Mouse (Mus musculus) ES-E14 (cell line): ENCODE data around the gene Arpc4. TPM values are rescaled to one million over a fixed set of nuclear protein-coding genes. Genes with fewer than 3 reads are reported as not detected.

Source experiments
- DNase-seq: peaks from one replicate; pipeline ENCODE4 v3.0.0-alpha.2; 2013; ENCODE audit warnings: low read depth, low spot score
- H3K27ac ChIP-seq: 2 replicates; pipeline ENCODE4 v1.5.1; 2012; ENCODE audit warnings: low read depth, mild to moderate bottlenecking, low read length, moderate library complexity, mixed read lengths; ENCODE audit not compliant: poor library complexity, insufficient read depth, severe bottlenecking
- H3K36me3 ChIP-seq: 2 replicates; pipeline ENCODE4 v1.6.1; 2012; ENCODE audit warnings: mild to moderate bottlenecking, low read length, moderate library complexity, mixed read lengths; ENCODE audit not compliant: control insufficient read depth, poor library complexity, insufficient read depth, severe bottlenecking
- H3K4me1 ChIP-seq, 2 experiments: fragments of 150-350 bp in 1 of 2; sonication (generic) in 1 of 2; 2 replicates each; pipeline ENCODE4 v1.6.1; 2012; ENCODE audit warnings: low read length in 2 of 2, mild to moderate bottlenecking in 1 of 2, mixed read lengths in 1 of 2; ENCODE audit not compliant: control insufficient read depth in 2 of 2, insufficient read depth in 2 of 2, poor library complexity in 1 of 2
- H3K4me3 ChIP-seq, 2 experiments: fragments of 150-350 bp in 1 of 2; sonication (generic) in 1 of 2; 2 replicates each; pipeline ENCODE4 v1.5.1; 2012; ENCODE audit warnings: low read length in 2 of 2, low read depth in 1 of 2, mild to moderate bottlenecking in 1 of 2, mixed read lengths in 1 of 2; ENCODE audit not compliant: insufficient read depth in 1 of 2, poor library complexity in 1 of 2, severe bottlenecking in 1 of 2
- H3K9ac ChIP-seq: 2 replicates; pipeline ENCODE4 v1.6.1; 2012; ENCODE audit warnings: low read depth, mild to moderate bottlenecking, low read length, mixed read lengths; ENCODE audit not compliant: poor library complexity, insufficient read depth, severe bottlenecking
- H3K9me3 ChIP-seq: fragments of 150-350 bp; sonication (generic); 2 replicates; pipeline ENCODE4 v1.6.1; 2012; ENCODE audit warnings: low read depth, mild to moderate bottlenecking, low read length; ENCODE audit not compliant: control insufficient read depth, insufficient read depth
- CHD2 ChIP-seq: IDR thresholded peaks from 2 replicates; pipeline ENCODE4 v1.6.1; 2014; ENCODE audit warnings: mild to moderate bottlenecking, low read depth, low read length, inconsistent platforms
- HCFC1 ChIP-seq: IDR thresholded peaks from 2 replicates; pipeline ENCODE4 v1.6.1; 2012; ENCODE audit warnings: low read length, inconsistent platforms, borderline replicate concordance; ENCODE audit not compliant: insufficient read depth
- MAFK ChIP-seq: IDR thresholded peaks from 2 replicates; pipeline ENCODE4 v1.6.1; 2014; ENCODE audit warnings: mild to moderate bottlenecking, low read depth, low read length, inconsistent platforms; ENCODE audit not compliant: insufficient read depth
- ZC3H11A ChIP-seq: IDR thresholded peaks from 2 replicates; pipeline ENCODE4 v1.6.1; 2012; ENCODE audit warnings: low read depth, mild to moderate bottlenecking, inconsistent platforms, low read length, borderline replicate concordance
- ZNF384 ChIP-seq: IDR thresholded peaks from 2 replicates; pipeline ENCODE4 v1.6.1; 2012; ENCODE audit warnings: low read depth, low read length, inconsistent platforms
- in situ Hi-C, 2 experiments: fragments of 600-800 bp; cut with MboI; formaldehyde crosslinking; loops; one replicate each; pipeline ENCODE4 v1.15.1; 2025; ENCODE audit warnings: low sequenced_read_pairs in 2 of 2, inconsistent platforms in 1 of 2; ENCODE audit not compliant: unreplicated experiment in 2 of 2
- total RNA-seq: library from RNA; depleted of rRNA; stranded (reverse); fragments of 300-350 nt; gene quantifications from 2 replicates; pipeline ENCODE4 v1.2.3, GENCODE M21; 2012; rRNA removed

The Arpc4 gene
- total RNA-seq, 1 experiment: 217 TPM

GRCm38 (mm10) chr6:113434691-113435090 is 56.8 kb downstream of the Arpc4 start:
- Histone ChIP-seq H3K9me3 (no peaks in the 10 kb centered on the region), H3K27ac (no peak overlapping the region), H3K4me1 (no peaks in the 10 kb centered on the region), H3K4me3 (no peak overlapping the region), H3K36me3 (no peaks in the 10 kb centered on the region), H3K9ac (no peak overlapping the region)
- in situ Hi-C loops: no loop called here
- no peak for DNase-seq
- TF ChIP-seq CHD2: no peak
- TF ChIP-seq MAFK: no peak
- no peak for TF ChIP-seq ZC3H11A

- TF ChIP-seq MAFK: no peak
- no peak for TF ChIP-seq HCFC1
- no peak for TF ChIP-seq ZNF384
- no peak for TF ChIP-seq ZC3H11A
- no peak for TF ChIP-seq CHD2
- H3K9me3 ChIP-seq: no peaks in the 10 kb centered on the region
- H3K4me3 ChIP-seq: no peak within 1 kb of the TSS
- in situ Hi-C loops: no loop called here
- H3K9ac ChIP-seq: no peak within 1 kb of the TSS
- no peaks in the 10 kb centered on the region for H3K4me1 ChIP-seq
- H3K27ac ChIP-seq: no peak within 1 kb of the TSS
- H3K36me3 ChIP-seq: no peaks in the 10 kb centered on the region
- DNase-seq: no peak
Measured at GRCm38 (mm10) chr6:113435664-113436205, 57.8 kb downstream of the Arpc4 start, which contains the start of gene Cidec. Cidec (minus strand) TSS chr6:113435760.

GRCm38 (mm10) chr6:113437135-113437534 is 59.2 kb downstream of the Arpc4 start:
- in situ Hi-C loops: no loop called here

GRCm38 (mm10) chr6:113438721-113439430 is 61.0 kb downstream of the Arpc4 start:
- in situ Hi-C loops: no loop called here
- no peaks in the 10 kb centered on the region for H3K9me3 ChIP-seq
- DNase-seq: no peak
- H3K9ac ChIP-seq: no peak overlapping the region
- no peaks in the 10 kb centered on the region for H3K36me3 ChIP-seq
- H3K27ac ChIP-seq: no peak overlapping the region
- TF ChIP-seq ZNF384 (peak; percentile 79), ZC3H11A (no peak), HCFC1 (no peak)
- H3K4me3 ChIP-seq: no peak overlapping the region
- H3K4me1 ChIP-seq: no peaks in the 10 kb centered on the region

More at GRCm38 (mm10) chr6:113437135-113437534, 59.2 kb downstream of the Arpc4 start:
- H3K36me3 ChIP-seq: no peaks in the 10 kb centered on the region
- H3K9ac ChIP-seq: no peak overlapping the region
- H3K27ac ChIP-seq: no peak overlapping the region
- no peaks in the 10 kb centered on the region for H3K4me1 ChIP-seq
- no peak overlapping the region for H3K4me3 ChIP-seq
- H3K9me3 ChIP-seq: no peaks in the 10 kb centered on the region
- DNase-seq: no peak
- no peak for TF ChIP-seq ZC3H11A
- no peak for TF ChIP-seq CHD2
- TF ChIP-seq HCFC1: no peak
- no peak for TF ChIP-seq MAFK
- no peak for TF ChIP-seq ZNF384

Other genes starting within 250 kb of the Arpc4 start
- gene Lhfpl4, start 182.7 kb upstream of the Arpc4 start, total RNA-seq: 5.2 and 5.9 TPM in 2 replicates
- 42.4 and 44.8 TPM in 2 replicates for gene Mtmr14, start 140.3 kb upstream of the Arpc4 start, total RNA-seq
- 1.7 and 2.9 TPM in 2 replicates for gene Cpne9, start 95.8 kb upstream of the Arpc4 start, total RNA-seq
- gene Brpf1, start 71.0 kb upstream of the Arpc4 start, total RNA-seq: 38.8 and 43.1 TPM in 2 replicates
- 11.9 and 13.0 TPM in 2 replicates for gene Ogg1, start 51.1 kb upstream of the Arpc4 start, total RNA-seq
- 8.5 and 9.4 TPM in 2 replicates for gene Camk1, start 34.1 kb upstream of the Arpc4 start, total RNA-seq
- 31.7 and 35.3 TPM in 2 replicates for gene Tada3, start 232 bp upstream of the Arpc4 start, total RNA-seq
- 5.3 and 6.9 TPM in 2 replicates for gene Ttll3, start 11.1 kb downstream of the Arpc4 start, total RNA-seq
- gene Rpusd3, start 41.2 kb downstream of the Arpc4 start, total RNA-seq: 34.5 and 42.3 TPM in 2 replicates
- gene Cidec, start 57.6 kb downstream of the Arpc4 start, total RNA-seq: 0.42 and 0.45 TPM in 2 replicates
- 119 and 140 TPM in 2 replicates for gene Jagn1, start 64.5 kb downstream of the Arpc4 start, total RNA-seq
- 0.80 and 3.0 TPM in 2 replicates for gene Il17re, start 80.4 kb downstream of the Arpc4 start, total RNA-seq
- gene Il17rc, start 93.3 kb downstream of the Arpc4 start, total RNA-seq: 6.2 and 13.3 TPM in 2 replicates
- 20.8 and 29.9 TPM in 2 replicates for gene Creld1, start 105.2 kb downstream of the Arpc4 start, total RNA-seq
- gene Prrt3, start 123.8 kb downstream of the Arpc4 start, total RNA-seq: 15.1 and 16.3 TPM in 2 replicates
- gene Emc3, start 153.5 kb downstream of the Arpc4 start, total RNA-seq: 71.2 and 74.1 TPM in 2 replicates
- gene Fancd2, start 153.6 kb downstream of the Arpc4 start, total RNA-seq: 34.7 and 37.5 TPM in 2 replicates
- gene Fancd2os, start 222.6 kb downstream of the Arpc4 start, total RNA-seq: 0.45 and 1.0 TPM in 2 replicates
- 81.8 and 113 TPM in 2 replicates for gene Brk1, start 226.7 kb downstream of the Arpc4 start, total RNA-seq
- gene Vhl, start 245.8 kb downstream of the Arpc4 start, total RNA-seq: 13.2 and 13.9 TPM in 2 replicates